Mouse (Mus musculus) forebrain, embryonic 15.5 days (tissue): ENCODE measurements around the gene Calml3. TPM values are rescaled to one million over a fixed set of nuclear protein-coding genes. Genes with fewer than 3 reads are reported as not detected.

Experiments
- ATAC-seq: fragments of 200-750 bp; cut with Nextera tagmentation; replicated peaks from 2 replicates; pipeline ENCODE4 v1.8.0; 2017; ENCODE audit warnings: mild to moderate bottlenecking, moderate TSS enrichment, moderate library complexity
- H3K27ac ChIP-seq: fragments of 300-500 bp; sonication (generic); replicated peaks from 2 replicates; pipeline ENCODE4 v1.5.1; 2015; ENCODE audit warnings: mild to moderate bottlenecking, inconsistent platforms
- H3K27me3 ChIP-seq: fragments of 300-500 bp; sonication (generic); 2 replicates; pipeline ENCODE4 v1.6.1; 2015; ENCODE audit warnings: inconsistent platforms
- H3K36me3 ChIP-seq: fragments of 300-500 bp; sonication (generic); 2 replicates; pipeline ENCODE4 v1.6.1; 2015; ENCODE audit warnings: mild to moderate bottlenecking, inconsistent platforms
- H3K4me1 ChIP-seq: fragments of 300-500 bp; sonication (generic); 2 replicates; pipeline ENCODE4 v1.6.1; 2015; ENCODE audit warnings: inconsistent platforms
- H3K4me2 ChIP-seq: fragments of 300-500 bp; sonication (generic); replicated peaks from 2 replicates; pipeline ENCODE4 v1.6.1; 2015; ENCODE audit warnings: mild to moderate bottlenecking, inconsistent platforms
- H3K4me3 ChIP-seq: fragments of 300-500 bp; sonication (generic); 2 replicates; pipeline ENCODE4 v1.5.1; 2015; ENCODE audit warnings: mild to moderate bottlenecking, inconsistent platforms
- H3K9ac ChIP-seq: fragments of 300-500 bp; sonication (generic); replicated peaks from 2 replicates; pipeline ENCODE4 v1.6.1; 2015; ENCODE audit warnings: mild to moderate bottlenecking, inconsistent platforms
- H3K9me3 ChIP-seq: fragments of 300-500 bp; sonication (generic); 2 replicates; pipeline ENCODE4 v1.6.1; 2016; ENCODE audit warnings: inconsistent platforms
- WGBS: fragments of 180-500 bp; shearing (Covaris S2); methylation state at CpG from one replicate; pipeline ENCODE4 v1.1.7; 2015; ENCODE audit warnings: mixed read lengths; 5-methylcytosine and 5-hydroxymethylcytosine counted together
- polyA plus RNA-seq: library from polyadenylated mRNA; unstranded; fragments of >200 nt; fragmentation: Nextera tagmentation; extraction: Ambion mirVana; gene quantifications from 2 replicates; pipeline ENCODE4 v1.2.1, GENCODE M21; 2015

The Calml3 gene
- polyA plus RNA-seq, 1 experiment from 2014 or later, result not detected

DNA sequence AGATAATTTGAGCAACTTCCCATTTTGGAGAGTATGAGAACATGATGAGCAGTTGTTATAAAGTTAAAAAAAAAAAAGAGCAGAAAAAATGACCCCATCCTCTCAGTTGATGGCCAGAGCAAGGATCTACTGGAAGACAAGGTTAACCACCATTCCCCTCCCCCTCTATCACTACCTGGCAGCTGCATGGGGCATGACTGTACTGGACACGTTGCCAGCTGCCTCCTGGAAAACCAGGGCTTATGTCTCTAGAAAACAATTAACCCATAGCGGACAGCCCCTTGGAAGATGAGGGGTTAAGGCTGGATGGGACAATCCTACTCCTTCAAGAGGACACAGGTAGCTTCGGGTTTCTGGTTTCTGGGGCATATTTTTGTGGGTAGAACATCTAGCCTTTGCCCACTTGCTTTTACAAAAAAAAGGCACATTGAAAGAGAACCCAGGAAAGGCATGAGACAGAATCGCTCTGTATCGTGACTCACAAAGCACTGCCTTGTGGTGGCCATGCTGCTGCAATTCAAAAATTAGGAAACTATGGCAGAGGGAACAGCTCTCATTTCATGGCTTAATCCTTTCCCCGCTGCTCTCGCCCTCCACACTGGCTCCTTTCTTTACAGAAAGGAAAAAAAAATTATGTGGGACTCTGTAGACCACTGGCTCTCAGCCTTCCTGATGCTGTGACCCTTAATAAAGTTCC lies 3.2 kb upstream of the Calml3 start:
- no peak overlapping the region for H3K4me2 ChIP-seq
- no peak overlapping the region for H3K27ac ChIP-seq
- no peaks in the 10 kb centered on the region for H3K36me3 ChIP-seq
- no peak overlapping the region for H3K4me3 ChIP-seq
- H3K9ac ChIP-seq, result no peak overlapping the region
- H3K27me3 ChIP-seq, result no peaks in the 10 kb centered on the region
- 71% methylated on average over 7 of the region's 7 CpGs for WGBS
- no peaks in the 10 kb centered on the region for H3K4me1 ChIP-seq
- no peaks in the 10 kb centered on the region for H3K9me3 ChIP-seq
- no peak for ATAC-seq

GRCm38 (mm10) chr13:3805638-3806037 lies 1.5 kb upstream of the Calml3 start:
- H3K4me1 ChIP-seq, result no peaks in the 10 kb centered on the region
- H3K27ac ChIP-seq, result no peak overlapping the region
- 81% methylated on average over 5 of the region's 5 CpGs for WGBS
- H3K9me3 ChIP-seq, result no peaks in the 10 kb centered on the region
- no peaks in the 10 kb centered on the region for H3K36me3 ChIP-seq
- no peak overlapping the region for H3K4me3 ChIP-seq
- no peak overlapping the region for H3K4me2 ChIP-seq
- ATAC-seq, result no peak
- no peaks in the 10 kb centered on the region for H3K27me3 ChIP-seq
- H3K9ac ChIP-seq, result no peak overlapping the region

DNA sequence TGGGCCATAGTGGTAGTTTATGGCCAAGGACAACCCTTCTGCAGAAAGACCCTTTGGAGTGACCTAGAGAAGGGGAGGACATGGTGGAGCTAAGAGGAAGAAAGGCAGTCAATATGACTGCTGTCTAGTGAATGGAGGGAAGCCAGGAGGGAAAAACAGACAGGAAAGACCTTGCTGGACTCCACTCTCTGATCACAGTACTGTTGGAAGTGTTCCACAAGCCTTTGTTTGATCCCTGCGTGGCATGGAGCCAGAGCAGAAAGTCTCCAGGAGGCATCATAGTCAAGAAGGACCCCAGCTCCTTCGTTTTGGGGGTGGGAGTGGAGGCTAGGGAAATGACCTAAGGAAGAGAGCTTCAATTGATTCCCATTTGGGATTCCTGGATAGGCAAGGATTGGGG lies 1.0 kb upstream of the Calml3 start:
- Histone ChIP-seq H3K9me3 (no peaks in the 10 kb centered on the region), H3K27ac (no peak overlapping the region), H3K9ac (no peak overlapping the region), H3K4me1 (no peaks in the 10 kb centered on the region), H3K4me2 (no peak overlapping the region), H3K4me3 (no peak overlapping the region), H3K27me3 (no peaks in the 10 kb centered on the region), H3K36me3 (no peaks in the 10 kb centered on the region)
- 55% methylated on average over 2 of the region's 2 CpGs for WGBS
- ATAC-seq, result no peak

- H3K4me1 ChIP-seq, result no peaks in the 10 kb centered on the region
- H3K27me3 ChIP-seq, result no peaks in the 10 kb centered on the region
- no peak overlapping the region for H3K27ac ChIP-seq
- no peak overlapping the region for H3K4me3 ChIP-seq
- H3K4me2 ChIP-seq, result no peak overlapping the region
- no peaks in the 10 kb centered on the region for H3K36me3 ChIP-seq
- no peaks in the 10 kb centered on the region for H3K9me3 ChIP-seq
- no peak overlapping the region for H3K9ac ChIP-seq
- 81% methylated on average over 3 of the region's 3 CpGs for WGBS
- ATAC-seq, result no peak
These were observed 4.7 kb downstream of the Calml3 start for GRCm38 (mm10) chr13:3799386-3799785.

DNA sequence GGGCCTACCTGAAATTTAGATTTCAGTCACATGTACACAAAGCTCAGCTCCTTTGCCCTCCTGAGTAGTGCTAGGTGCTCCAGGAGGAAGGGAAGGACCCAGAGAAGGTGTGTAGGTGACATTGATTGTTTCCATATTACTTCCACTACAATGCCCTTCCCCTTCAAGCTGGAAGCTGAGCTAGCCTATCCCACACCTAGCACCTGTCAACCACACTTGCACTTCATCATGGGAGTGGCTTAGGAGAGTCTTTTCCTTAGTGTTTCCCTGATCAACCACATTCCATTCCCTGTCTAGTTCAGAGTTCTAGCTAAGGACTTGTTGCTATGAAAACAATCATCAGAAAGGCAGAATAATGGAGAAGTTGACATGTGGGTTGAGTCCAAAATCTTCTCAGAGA lies 5.4 kb downstream of the Calml3 start:
- Histone ChIP-seq H3K4me3 (no peak overlapping the region), H3K4me2 (no peak overlapping the region), H3K9ac (no peak overlapping the region), H3K36me3 (no peaks in the 10 kb centered on the region), H3K27me3 (no peaks in the 10 kb centered on the region), H3K4me1 (no peaks in the 10 kb centered on the region), H3K27ac (no peak overlapping the region), H3K9me3 (no peaks in the 10 kb centered on the region)
- no peak for ATAC-seq

GRCm38 (mm10) chr13:3796649-3797048 lies 7.5 kb downstream of the Calml3 start:
- no peak overlapping the region for H3K4me3 ChIP-seq
- 85% methylated on average over 4 of the region's 4 CpGs for WGBS
- H3K27me3 ChIP-seq, result no peaks in the 10 kb centered on the region
- no peak for ATAC-seq
- no peaks in the 10 kb centered on the region for H3K4me1 ChIP-seq
- H3K36me3 ChIP-seq, result no peaks in the 10 kb centered on the region
- H3K4me2 ChIP-seq, result no peak overlapping the region
- no peak overlapping the region for H3K9ac ChIP-seq
- no peaks in the 10 kb centered on the region for H3K9me3 ChIP-seq
- H3K27ac ChIP-seq, result no peak overlapping the region

- Histone ChIP-seq H3K9me3 (no peaks in the 10 kb centered on the region), H3K4me3 (no peak overlapping the region), H3K36me3 (no peaks in the 10 kb centered on the region), H3K27me3 (no peaks in the 10 kb centered on the region), H3K9ac (no peak overlapping the region), H3K4me2 (no peak overlapping the region), H3K4me1 (no peaks in the 10 kb centered on the region), H3K27ac (no peak overlapping the region)
- WGBS, result 91% methylated on average over 2 of the region's 2 CpGs
- no peak for ATAC-seq
These were observed 14.6 kb downstream of the Calml3 start for GRCm38 (mm10) chr13:3789531-3789930.

- 94% methylated on average over 2 of the region's 2 CpGs for WGBS
- no peaks in the 10 kb centered on the region for H3K27me3 ChIP-seq
- no peak for ATAC-seq
- no peaks in the 10 kb centered on the region for H3K9me3 ChIP-seq
- H3K27ac ChIP-seq, result no peak overlapping the region
- no peak overlapping the region for H3K9ac ChIP-seq
- H3K4me1 ChIP-seq, result no peaks in the 10 kb centered on the region
- H3K36me3 ChIP-seq, result no peaks in the 10 kb centered on the region
- no peak overlapping the region for H3K4me2 ChIP-seq
- no peak overlapping the region for H3K4me3 ChIP-seq
These were observed 15.5 kb downstream of the Calml3 start for GRCm38 (mm10) chr13:3788588-3788987.

GRCm38 (mm10) chr13:3787644-3788043 lies 16.5 kb downstream of the Calml3 start:
- Histone ChIP-seq H3K4me3 (no peak overlapping the region), H3K4me1 (no peaks in the 10 kb centered on the region), H3K27ac (no peak overlapping the region), H3K9ac (no peak overlapping the region), H3K36me3 (no peaks in the 10 kb centered on the region), H3K27me3 (no peaks in the 10 kb centered on the region), H3K9me3 (no peaks in the 10 kb centered on the region), H3K4me2 (no peak overlapping the region)
- WGBS, result 92% methylated on average over 3 of the region's 3 CpGs
- no peak for ATAC-seq

- Histone ChIP-seq H3K4me3 (no peak overlapping the region), H3K36me3 (no peaks in the 10 kb centered on the region), H3K27ac (no peak overlapping the region), H3K9ac (no peak overlapping the region), H3K9me3 (no peaks in the 10 kb centered on the region), H3K4me2 (no peak overlapping the region), H3K4me1 (no peaks in the 10 kb centered on the region), H3K27me3 (no peaks in the 10 kb centered on the region)
- ATAC-seq, result no peak
- WGBS, result 60% methylated on average over 4 of the region's 4 CpGs
These were observed 17.0 kb downstream of the Calml3 start for GRCm38 (mm10) chr13:3787102-3787501.

- Histone ChIP-seq H3K36me3 (no peaks in the 10 kb centered on the region), H3K27ac (no peak overlapping the region), H3K9ac (no peak overlapping the region), H3K4me1 (no peaks in the 10 kb centered on the region), H3K9me3 (no peaks in the 10 kb centered on the region), H3K27me3 (no peaks in the 10 kb centered on the region), H3K4me2 (no peak overlapping the region), H3K4me3 (no peak overlapping the region)
- ATAC-seq, result no peak
- 90% methylated on average over 2 of the region's 2 CpGs for WGBS
These were observed 20.5 kb downstream of the Calml3 start for GRCm38 (mm10) chr13:3783621-3784020.

- no peaks in the 10 kb centered on the region for H3K4me1 ChIP-seq
- H3K4me3 ChIP-seq, result no peak overlapping the region
- no peak for ATAC-seq
- no peak overlapping the region for H3K4me2 ChIP-seq
- H3K27me3 ChIP-seq, result no peaks in the 10 kb centered on the region
- no peak overlapping the region for H3K9ac ChIP-seq
- no peak overlapping the region for H3K27ac ChIP-seq
- no peaks in the 10 kb centered on the region for H3K36me3 ChIP-seq
- WGBS, result 40% methylated on average over 2 of the region's 2 CpGs
- H3K9me3 ChIP-seq, result no peaks in the 10 kb centered on the region
These were observed 21.6 kb downstream of the Calml3 start for GRCm38 (mm10) chr13:3782499-3782898.

GRCm38 (mm10) chr13:3779575-3780226 lies 24.4 kb downstream of the Calml3 start:
- H3K9ac ChIP-seq, result no peak overlapping the region
- H3K27ac ChIP-seq, result no peak overlapping the region
- no peaks in the 10 kb centered on the region for H3K27me3 ChIP-seq
- 87% methylated on average over 8 of the region's 8 CpGs for WGBS
- ATAC-seq, result no peak
- no peak overlapping the region for H3K4me2 ChIP-seq
- no peaks in the 10 kb centered on the region for H3K4me1 ChIP-seq
- no peaks in the 10 kb centered on the region for H3K36me3 ChIP-seq
- no peak overlapping the region for H3K4me3 ChIP-seq
- no peaks in the 10 kb centered on the region for H3K9me3 ChIP-seq
